Mouse (Mus musculus): ENCODE data around the gene Spata45.

DNA sequence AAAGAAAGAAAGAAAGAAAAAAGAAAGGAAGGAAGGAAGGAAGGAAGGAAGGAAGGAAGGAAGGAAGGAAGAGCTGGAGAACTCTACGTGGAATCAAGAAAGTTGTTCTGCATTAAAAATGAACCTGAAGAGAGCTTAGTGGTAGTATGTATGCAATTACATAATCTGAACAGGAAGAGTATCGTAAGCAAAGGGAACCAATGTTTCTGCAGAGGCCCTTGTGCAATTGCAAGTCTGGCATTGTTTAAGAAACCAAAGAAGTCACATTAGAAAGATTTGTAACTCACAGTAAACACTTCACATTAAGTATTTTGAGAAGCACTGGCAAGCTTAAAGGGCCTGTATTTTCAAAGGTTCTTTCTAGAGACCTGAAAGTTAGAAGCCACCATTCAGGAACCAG is 13.3 kb upstream of the Spata45 start:
- TF ChIP-seq FLI1 (IDR thresholded peaks at IDR 0.05; ENCODE audit: low read length) = no peak
- TF ChIP-seq GATA1 (IDR thresholded peaks at IDR 0.05; ENCODE audit: borderline replicate concordance, low read length) = no peak

Measured in megakaryocyte, embryonic 14.5 days (primary cell).